Mouse (Mus musculus): ENCODE measurements around the gene Ssh3.
"Not testable (repeated sequence)": the region's sequence is repeated elsewhere in the genome, so short reads cannot be mapped to it uniquely, and the experiment has no call there.

Gene Ssh3

GRCm38 (mm10) chr19:4296611-4297010 is 27.6 kb upstream of the Ssh3 start:
- no peak for DNase-seq (ENCODE audit: low read depth)

GRCm38 (mm10) chr19:4295391-4295790 is 26.4 kb upstream of the Ssh3 start:
- no peak for DNase-seq (ENCODE audit: low read depth)

GRCm38 (mm10) chr19:4294381-4295097 is 25.6 kb upstream of the Ssh3 start:
- peak; percentile 97 for DNase-seq (ENCODE audit: low read depth)

GRCm38 (mm10) chr19:4291161-4291560 is 22.2 kb upstream of the Ssh3 start:
- no peak for DNase-seq (ENCODE audit: low read depth)

- no peak for DNase-seq (ENCODE audit: low read depth)
Observed at GRCm38 (mm10) chr19:4290749-4291148, 21.8 kb upstream of the Ssh3 start.

GRCm38 (mm10) chr19:4283653-4284052 is 14.7 kb upstream of the Ssh3 start:
- DNase-seq (ENCODE audit: low read depth), result peak; percentile 53

- peak; percentile 97 for DNase-seq (ENCODE audit: low read depth)
Observed at GRCm38 (mm10) chr19:4282898-4283553, 14.0 kb upstream of the Ssh3 start, which contains the start of gene Ankrd13d. TSS of gene Ankrd13d (minus strand) at chr19:4283137.

GRCm38 (mm10) chr19:4280425-4280824 is 11.4 kb upstream of the Ssh3 start:
- DNase-seq (ENCODE audit: low read depth), result no peak

GRCm38 (mm10) chr19:4279487-4279886 is 10.5 kb upstream of the Ssh3 start:
- DNase-seq (ENCODE audit: low read depth), result peak; percentile 64

GRCm38 (mm10) chr19:4270972-4271371 is 2.0 kb upstream of the Ssh3 start:
- DNase-seq (ENCODE audit: low read depth), result no peak

- no peak for DNase-seq (ENCODE audit: low read depth)
Observed at GRCm38 (mm10) chr19:4270187-4270586, 1.2 kb upstream of the Ssh3 start.

GRCm38 (mm10) chr19:4265956-4266355 is 3.0 kb downstream of the Ssh3 start:
- DNase-seq (ENCODE audit: low read depth), result peak; percentile 49

- DNase-seq (ENCODE audit: low read depth), result no peak
Observed at GRCm38 (mm10) chr19:4264171-4264780, 4.7 kb downstream of the Ssh3 start.

- no peak for DNase-seq (ENCODE audit: low read depth)
Observed at GRCm38 (mm10) chr19:4263702-4264101, 5.3 kb downstream of the Ssh3 start.

GRCm38 (mm10) chr19:4262756-4263155 is 6.2 kb downstream of the Ssh3 start:
- DNase-seq (ENCODE audit: low read depth), result no peak

GRCm38 (mm10) chr19:4261038-4261698 is 7.8 kb downstream of the Ssh3 start:
- DNase-seq (ENCODE audit: low read depth), result peak; percentile 64

- DNase-seq (ENCODE audit: low read depth), result no peak
Observed at GRCm38 (mm10) chr19:4257897-4258252, 11.1 kb downstream of the Ssh3 start.

GRCm38 (mm10) chr19:4257216-4257896 is 11.6 kb downstream of the Ssh3 start:
- peak; percentile 95 for DNase-seq (ENCODE audit: low read depth)

- DNase-seq (ENCODE audit: low read depth), result peak; percentile 53
Observed at GRCm38 (mm10) chr19:4255583-4256162, 13.3 kb downstream of the Ssh3 start.

- DNase-seq (ENCODE audit: low read depth), result no peak
Observed at GRCm38 (mm10) chr19:4254230-4254629, 14.8 kb downstream of the Ssh3 start.

- DNase-seq (ENCODE audit: low read depth), result not testable (repeated sequence)
Observed at GRCm38 (mm10) chr19:4248683-4249082, 20.3 kb downstream of the Ssh3 start.

GRCm38 (mm10) chr19:4247010-4247409 is 22.0 kb downstream of the Ssh3 start:
- peak; percentile 48 for DNase-seq (ENCODE audit: low read depth)

Data from 416B (cell line).